Mouse (Mus musculus): ENCODE results near the gene Zfand3.
A peak's percentile ranks its signal among the peaks of the same experiment; 100 is the strongest.

Zfand3 gene

GRCm38 (mm10) chr17:30103005-30103404 is 98.5 kb downstream of the Zfand3 start:
- peak; percentile 63 for DNase-seq (ENCODE audit: low read depth, low spot score)

GRCm38 (mm10) chr17:30103641-30104165 is 99.2 kb downstream of the Zfand3 start:
- no peak for DNase-seq (ENCODE audit: low read depth, low spot score)

DNA sequence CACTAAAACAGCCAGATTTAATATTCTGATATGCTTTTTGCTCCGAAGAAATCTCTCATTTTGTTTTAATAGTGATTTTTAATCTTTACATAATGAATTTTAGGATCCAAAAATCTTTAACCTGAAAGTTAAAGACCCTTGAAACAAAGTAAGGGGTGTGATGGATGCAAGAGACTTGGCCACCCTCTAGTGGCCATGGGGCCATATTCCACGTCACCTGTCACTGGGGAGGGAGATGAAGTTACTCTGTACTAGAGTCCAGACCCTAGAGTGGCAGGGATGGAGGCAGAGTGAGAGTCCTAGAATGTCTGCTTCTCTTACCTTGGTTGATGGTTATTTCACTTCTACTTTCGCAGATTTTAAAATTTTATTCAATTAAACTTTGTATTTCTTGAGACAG is 100.8 kb downstream of the Zfand3 start:
- peak; percentile 39 for DNase-seq (ENCODE audit: low read depth, low spot score)

- no peak for DNase-seq (ENCODE audit: low read depth, low spot score)
Measured at GRCm38 (mm10) chr17:30110678-30111077, 106.1 kb downstream of the Zfand3 start.

GRCm38 (mm10) chr17:30111556-30111955 is 107.0 kb downstream of the Zfand3 start:
- no peak for DNase-seq (ENCODE audit: low read depth, low spot score)

- DNase-seq (ENCODE audit: low read depth, low spot score) = no peak
Measured at GRCm38 (mm10) chr17:30112080-30112479, 107.5 kb downstream of the Zfand3 start.

GRCm38 (mm10) chr17:30112555-30113305 is 108.2 kb downstream of the Zfand3 start:
- peak; percentile 27 for DNase-seq (ENCODE audit: low read depth, low spot score)

GRCm38 (mm10) chr17:30114761-30115160 is 110.2 kb downstream of the Zfand3 start:
- peak; percentile 59 for DNase-seq (ENCODE audit: low read depth, low spot score)

- DNase-seq (ENCODE audit: low read depth, low spot score) = no peak
Measured at GRCm38 (mm10) chr17:30116226-30116625, 111.7 kb downstream of the Zfand3 start.

DNA sequence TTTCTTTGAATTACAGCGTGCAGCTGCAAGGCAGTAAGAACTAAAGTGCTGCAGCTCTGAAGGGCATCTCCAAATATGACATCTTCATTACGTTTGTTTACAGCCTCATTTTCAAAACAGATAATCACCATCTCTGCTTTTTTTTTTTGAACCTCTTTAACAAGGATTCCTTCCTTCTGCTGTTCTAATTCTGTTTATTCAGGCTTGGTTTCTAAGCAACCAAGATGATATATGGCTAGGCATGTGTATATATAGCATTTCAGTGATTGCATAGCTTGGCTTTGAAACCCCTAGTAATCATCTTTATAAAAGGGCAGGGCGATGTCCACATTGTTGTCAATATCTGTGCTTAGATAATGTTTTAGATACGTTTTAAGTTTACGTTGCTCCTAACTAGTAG is 113.5 kb downstream of the Zfand3 start:
- no peak for DNase-seq (ENCODE audit: low read depth, low spot score)

- DNase-seq (ENCODE audit: low read depth, low spot score) = no peak
Measured at GRCm38 (mm10) chr17:30122278-30122677, 117.7 kb downstream of the Zfand3 start.

- DNase-seq (ENCODE audit: low read depth, low spot score) = no peak
Measured at GRCm38 (mm10) chr17:30128456-30128855, 123.9 kb downstream of the Zfand3 start.

- no peak for DNase-seq (ENCODE audit: low read depth, low spot score)
Measured at GRCm38 (mm10) chr17:30129220-30129619, 124.7 kb downstream of the Zfand3 start.

- DNase-seq (ENCODE audit: low read depth, low spot score) = no peak
Measured at GRCm38 (mm10) chr17:30130326-30130725, 125.8 kb downstream of the Zfand3 start.

GRCm38 (mm10) chr17:30133641-30134040 is 129.1 kb downstream of the Zfand3 start:
- no peak for DNase-seq (ENCODE audit: low read depth, low spot score)

GRCm38 (mm10) chr17:30134955-30135735 is 130.6 kb downstream of the Zfand3 start:
- no peak for DNase-seq (ENCODE audit: low read depth, low spot score)

- DNase-seq (ENCODE audit: low read depth, low spot score) = no peak
Measured at GRCm38 (mm10) chr17:30135890-30136289, 131.4 kb downstream of the Zfand3 start.

DNA sequence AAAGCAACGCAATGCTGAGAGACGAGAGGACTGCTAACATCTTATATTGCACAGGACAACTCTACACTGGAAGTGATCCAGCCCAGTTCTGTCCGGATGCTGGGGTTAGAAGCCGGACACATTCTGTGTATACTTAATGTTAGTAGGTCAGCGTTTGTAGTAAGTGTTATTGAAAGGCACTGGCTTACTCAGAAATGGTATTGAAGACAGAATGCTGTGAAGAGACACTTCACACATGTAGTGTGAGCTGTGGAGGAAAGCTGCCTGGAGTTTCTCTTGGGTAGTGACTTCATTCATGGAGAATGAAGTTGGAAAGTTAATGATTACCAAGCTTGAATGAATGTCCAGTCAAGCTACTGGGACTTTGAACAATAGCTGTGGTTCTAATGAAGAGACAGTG is 132.2 kb downstream of the Zfand3 start:
- no peak for DNase-seq (ENCODE audit: low read depth, low spot score)

DNA sequence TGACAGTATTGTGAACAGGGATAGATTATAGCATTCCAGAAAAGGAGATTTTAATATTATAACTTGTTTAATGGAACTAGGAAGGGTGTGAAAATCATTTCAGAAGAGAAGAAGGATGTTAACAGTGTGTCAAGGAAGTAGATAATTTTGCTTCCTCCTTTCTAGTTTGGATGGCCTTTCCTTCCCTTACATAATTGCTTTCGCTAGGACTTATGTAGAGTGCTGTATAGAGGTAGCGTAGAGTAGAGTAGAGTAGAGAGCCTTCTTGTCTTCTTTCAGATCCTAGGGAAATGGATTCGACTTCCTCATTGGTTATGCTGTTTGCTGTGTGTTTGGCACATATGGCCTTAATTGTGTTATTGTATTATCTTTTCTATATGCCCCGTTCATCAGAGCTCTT is 132.6 kb downstream of the Zfand3 start:
- no peak for DNase-seq (ENCODE audit: low read depth, low spot score)

DNA sequence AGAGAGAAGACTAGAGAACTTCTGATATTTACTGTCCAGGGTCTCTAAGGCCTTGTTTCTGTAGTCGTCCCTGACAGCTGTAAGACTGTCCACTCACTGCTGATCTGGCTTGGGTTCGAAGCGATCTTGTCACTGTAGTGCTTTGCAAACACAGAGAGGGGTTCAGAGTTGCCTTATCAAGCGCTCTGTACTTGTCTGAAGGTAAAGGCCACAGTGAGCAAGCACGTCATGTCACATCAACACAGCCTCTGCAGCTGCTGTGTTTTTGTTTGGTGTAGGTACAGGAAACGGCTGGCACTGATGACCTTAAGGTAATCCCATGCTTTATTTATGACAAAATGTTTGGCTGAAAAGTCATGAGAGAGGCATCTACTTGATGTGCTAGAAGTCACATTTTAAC is 139.6 kb downstream of the Zfand3 start:
- no peak for DNase-seq (ENCODE audit: low read depth, low spot score)

- no peak for DNase-seq (ENCODE audit: low read depth, low spot score)
Measured at GRCm38 (mm10) chr17:30145596-30146149, 141.1 kb downstream of the Zfand3 start.

DNA sequence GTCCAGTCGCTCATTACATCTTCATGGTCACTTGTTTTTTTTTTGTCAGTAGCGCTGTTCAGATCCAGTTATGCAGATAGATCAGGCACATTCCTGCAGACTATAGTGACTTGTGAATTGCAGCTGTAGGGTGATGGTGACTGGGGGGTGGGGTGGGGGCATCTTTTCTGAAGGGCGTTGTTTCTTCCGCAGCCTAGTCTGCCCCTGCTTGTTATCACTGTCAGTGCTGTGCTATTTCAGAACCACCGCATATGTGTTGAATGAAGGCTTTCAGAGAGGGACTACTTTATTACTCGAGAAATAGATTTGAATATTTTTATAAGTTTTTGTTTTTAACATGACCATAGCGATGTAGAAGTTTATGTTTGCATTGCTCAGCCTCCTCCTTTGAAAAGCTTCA is 142.0 kb downstream of the Zfand3 start:
- DNase-seq (ENCODE audit: low read depth, low spot score) = no peak
